Mouse (Mus musculus) lung, embryonic 14.5 days (tissue): Measurements from ENCODE around the gene Myg1. TPM values are rescaled to one million over a fixed set of nuclear protein-coding genes. Genes with fewer than 3 reads are reported as not detected.
A peak's percentile ranks its signal among the peaks of the same experiment; 100 is the strongest.

ENCODE experiments used
- ATAC-seq: fragments of 200-750 bp; cut with Nextera tagmentation; 2 replicates; pipeline ENCODE4 v1.8.0; 2017; ENCODE audit warnings: mild to moderate bottlenecking, moderate TSS enrichment, moderate library complexity; ENCODE audit not compliant: insufficient read depth
- DNase-seq: peaks from one replicate; pipeline ENCODE4 v3.0.0-alpha.2; 2015
- H3K27ac ChIP-seq: fragments of 300-500 bp; sonication (generic); 2 replicates; pipeline ENCODE4 v1.5.1; 2014; ENCODE audit warnings: low read depth, mild to moderate bottlenecking, moderate library complexity
- H3K27me3 ChIP-seq: fragments of 300-500 bp; sonication (generic); 2 replicates; pipeline ENCODE4 v1.6.1; 2014; ENCODE audit warnings: low read length, control low read depth; ENCODE audit not compliant: insufficient read depth
- H3K36me3 ChIP-seq: fragments of 300-500 bp; sonication (generic); 2 replicates; pipeline ENCODE4 v1.6.1; 2014; ENCODE audit warnings: control low read depth; ENCODE audit not compliant: insufficient read depth
- H3K4me1 ChIP-seq: fragments of 300-500 bp; sonication (generic); 2 replicates; pipeline ENCODE4 v1.6.1; 2014; ENCODE audit warnings: antibody characterized with exemption, control low read depth; ENCODE audit not compliant: insufficient read depth
- H3K4me2 ChIP-seq: fragments of 300-500 bp; sonication (generic); 2 replicates; pipeline ENCODE4 v1.6.1; 2014; ENCODE audit warnings: mild to moderate bottlenecking
- H3K4me3 ChIP-seq: fragments of 300-500 bp; sonication (generic); 2 replicates; pipeline ENCODE4 v1.5.1; 2014; ENCODE audit warnings: low read depth, low read length
- H3K9ac ChIP-seq: fragments of 300-500 bp; sonication (generic); 2 replicates; pipeline ENCODE4 v1.6.1; 2014
- H3K9me3 ChIP-seq: fragments of 300-500 bp; sonication (generic); 2 replicates; pipeline ENCODE4 v1.6.1; 2016; ENCODE audit warnings: low read depth, low read length, control low read depth
- CTCF ChIP-seq: IDR thresholded peaks from 2 replicates; pipeline ENCODE4 v1.5.1; 2016; ENCODE audit warnings: antibody characterized with exemption, low read depth
- WGBS: fragments of 180-500 bp; shearing (Covaris S2); extraction: QIAGEN DNeasy Blood & Tissue Kit; methylation state at CpG from one replicate; pipeline ENCODE4 v1.1.7; 2014; 5-methylcytosine and 5-hydroxymethylcytosine counted together
- polyA plus RNA-seq: library from polyadenylated mRNA; unstranded; fragments of >200 nt; fragmentation: Nextera tagmentation; extraction: Ambion mirVana; gene quantifications from 2 replicates; pipeline ENCODE4 v1.2.1, GENCODE M21; 2014

Gene Myg1
- polyA plus RNA-seq: 111 and 113 TPM in 2 replicates

- no peak for TF ChIP-seq CTCF
- H3K4me3 ChIP-seq: peak within 1 kb of the TSS; percentile 78
- peaks cover 66% of the 10 kb centered on the region for H3K36me3 ChIP-seq
- under 1% methylated on average over 30 of the region's 30 CpGs for WGBS
- H3K9ac ChIP-seq: peak within 1 kb of the TSS; percentile 66
- no peaks in the 10 kb centered on the region for H3K9me3 ChIP-seq
- peak within 1 kb of the TSS; percentile 80 for H3K27ac ChIP-seq
- DNase-seq (peak; percentile 94), ATAC-seq (peak; percentile 95)
- H3K27me3 ChIP-seq: no peaks in the 10 kb centered on the region
- H3K4me2 ChIP-seq: peak within 1 kb of the TSS; percentile 87
- H3K4me1 ChIP-seq: peaks cover 14% of the 10 kb centered on the region
Measured at GRCm38 (mm10) chr15:102331610-102332015, at the start of gene Myg1. Gene Myg1 (plus strand): TSS chr15:102331709.

- 79% methylated on average over 8 of the region's 8 CpGs for WGBS
- Histone ChIP-seq H3K4me2 (no peak overlapping the region), H3K4me3 (no peak overlapping the region), H3K9me3 (no peaks in the 10 kb centered on the region), H3K9ac (no peak overlapping the region), H3K4me1 (peaks cover 11% of the 10 kb centered on the region; the same call in 1 of the 2 replicates), H3K36me3 (peaks cover 22% of the 10 kb centered on the region), H3K27ac (no peak overlapping the region), H3K27me3 (no peaks in the 10 kb centered on the region)
- no peak for TF ChIP-seq CTCF
- DNase-seq (no peak), ATAC-seq (no peak)
Measured at GRCm38 (mm10) chr15:102282463-102283292, 48.8 kb upstream of the Myg1 start.

GRCm38 (mm10) chr15:102283648-102284047 is 47.9 kb upstream of the Myg1 start:
- ATAC-seq: no peak
- WGBS: 73% methylated on average over 3 of the region's 3 CpGs
- peaks cover 11% of the 10 kb centered on the region; the same call in 1 of the 2 replicates for H3K4me1 ChIP-seq

GRCm38 (mm10) chr15:102287395-102287794 is 44.1 kb upstream of the Myg1 start:
- ATAC-seq (peak; percentile 39; the same call in 1 of the 2 replicates), DNase-seq (peak; percentile 82)

More at GRCm38 (mm10) chr15:102283648-102284047, 47.9 kb upstream of the Myg1 start:
- Histone ChIP-seq H3K27me3 (no peaks in the 10 kb centered on the region), H3K9ac (no peak overlapping the region), H3K27ac (no peak overlapping the region), H3K4me3 (no peak overlapping the region), H3K9me3 (no peaks in the 10 kb centered on the region), H3K36me3 (peaks cover 22% of the 10 kb centered on the region), H3K4me2 (no peak overlapping the region)
- DNase-seq: no peak
- TF ChIP-seq CTCF: no peak

GRCm38 (mm10) chr15:102295633-102296367 is 35.7 kb upstream of the Myg1 start, which contains the start of gene Espl1:
Gene Espl1 (plus strand): TSS chr15:102296266.
- TF ChIP-seq CTCF: no peak
- peak; percentile 99 for DNase-seq
- H3K9me3 ChIP-seq: no peaks in the 10 kb centered on the region
- peak within 1 kb of the TSS; percentile 30; the same call in 1 of the 2 replicates for H3K27ac ChIP-seq
- H3K4me2 ChIP-seq: peak within 1 kb of the TSS; percentile 73
- peaks cover 3% of the 10 kb centered on the region; the same call in 1 of the 2 replicates for H3K4me1 ChIP-seq
- H3K9ac ChIP-seq: peak within 1 kb of the TSS; percentile 51
- ATAC-seq: peak; percentile 99
- 7% methylated on average over 25 of the region's 25 CpGs for WGBS
- no peaks in the 10 kb centered on the region for H3K27me3 ChIP-seq
- peak within 1 kb of the TSS; percentile 65 for H3K4me3 ChIP-seq
- peaks cover 28% of the 10 kb centered on the region for H3K36me3 ChIP-seq

More at GRCm38 (mm10) chr15:102287395-102287794, 44.1 kb upstream of the Myg1 start:
- Histone ChIP-seq H3K27ac (no peak overlapping the region), H3K4me3 (no peak overlapping the region), H3K4me2 (no peak overlapping the region), H3K9ac (no peak overlapping the region), H3K9me3 (no peaks in the 10 kb centered on the region), H3K27me3 (no peaks in the 10 kb centered on the region), H3K36me3 (0 out of 2 replicates have a peak, but pooled peaks cover 4% of the 10 kb centered on the region), H3K4me1 (peaks cover 4% of the 10 kb centered on the region; the same call in 1 of the 2 replicates)
- peak; percentile 67 for TF ChIP-seq CTCF

GRCm38 (mm10) chr15:102296368-102297006 is 35.0 kb upstream of the Myg1 start:
- Histone ChIP-seq H3K27me3 (no peaks in the 10 kb centered on the region), H3K36me3 (peaks cover 35% of the 10 kb centered on the region), H3K27ac (no peak overlapping the region), H3K4me3 (peak overlapping the region; percentile 65), H3K9ac (peak overlapping the region; percentile 51), H3K4me2 (peak overlapping the region; percentile 73), H3K9me3 (no peaks in the 10 kb centered on the region), H3K4me1 (peaks cover 3% of the 10 kb centered on the region; the same call in 1 of the 2 replicates)
- WGBS: 2% methylated on average over 24 of the region's 24 CpGs
- no peak for TF ChIP-seq CTCF
- DNase-seq: peak; percentile 14
- peak; percentile 58 for ATAC-seq
